Mouse (Mus musculus) megakaryocyte, embryonic 14.5 days (primary cell): ENCODE measurements around the gene Sgca. TPM values are rescaled to one million over a fixed set of nuclear protein-coding genes. Genes with fewer than 3 reads are reported as not detected.

Source experiments
- H3K27me3 ChIP-seq: replicated peaks from 2 replicates; pipeline ENCODE3; 2012; ENCODE audit warnings: inconsistent platforms
- H3K36me3 ChIP-seq: replicated peaks from 2 replicates; pipeline ENCODE3; 2012; ENCODE audit warnings: low read length, inconsistent platforms, mixed read lengths
- H3K4me1 ChIP-seq: 2 replicates; pipeline ENCODE4 v1.6.1; 2012; ENCODE audit warnings: inconsistent platforms
- H3K4me3 ChIP-seq: replicated peaks from 2 replicates; pipeline ENCODE3; 2012; ENCODE audit warnings: moderate library complexity, mild to moderate bottlenecking, inconsistent platforms
- H3K9me3 ChIP-seq: 2 replicates; pipeline ENCODE4 v1.6.1; 2012; ENCODE audit warnings: inconsistent platforms
- FLI1 ChIP-seq: IDR thresholded peaks from 2 replicates; pipeline ENCODE4 v1.6.1; 2012; ENCODE audit warnings: low read length, inconsistent platforms, mixed read lengths
- GATA1 ChIP-seq: IDR thresholded peaks from 3 replicates; pipeline ENCODE4 v1.6.1; 2012; ENCODE audit warnings: mixed read lengths, low read length, inconsistent platforms, borderline replicate concordance
- polyA plus RNA-seq: library from polyadenylated mRNA; stranded (reverse); fragments of >175 nt; gene quantifications from 2 replicates; pipeline ENCODE4 v1.2.3, GENCODE M21; 2012; ENCODE audit warnings: low replicate concordance; ENCODE audit not compliant: insufficient read depth

Gene Sgca
- polyA plus RNA-seq, 1 experiment = 0.51 TPM

DNA sequence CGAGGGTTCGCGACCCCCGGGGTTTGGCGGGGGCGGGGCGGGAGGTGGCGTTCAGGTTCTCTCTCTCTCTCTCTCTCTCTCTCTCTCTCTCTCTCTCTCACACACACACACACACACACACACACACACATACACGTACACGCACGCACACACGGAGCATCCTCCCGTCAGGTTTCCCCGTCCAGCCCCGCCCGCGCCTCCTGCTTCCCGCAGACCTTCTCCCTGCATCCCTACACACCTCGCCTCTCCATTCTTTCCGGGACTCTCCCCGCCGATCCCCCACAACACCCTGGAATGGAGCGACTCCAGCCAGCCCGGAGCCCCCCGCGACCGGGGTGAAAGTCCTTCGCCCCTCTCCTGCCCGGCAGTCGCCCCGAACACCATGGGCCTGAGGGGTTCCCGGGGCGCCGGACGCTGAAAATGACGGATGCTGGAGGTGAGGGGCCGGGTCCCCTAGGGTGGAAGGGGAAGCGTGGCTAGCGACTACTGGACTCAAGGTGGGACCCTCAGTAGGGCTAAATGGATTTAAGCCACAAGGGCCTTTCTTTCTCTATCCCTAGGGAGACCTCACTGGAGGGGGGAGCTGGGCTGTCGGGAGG lies 34.1 kb upstream of the Sgca start:
- peaks cover 57% of the 10 kb centered on the region for H3K36me3 ChIP-seq
- peaks cover 81% of the 10 kb centered on the region for H3K4me1 ChIP-seq
- peak overlapping the region; percentile 99 for H3K4me3 ChIP-seq
- no peaks in the 10 kb centered on the region for H3K27me3 ChIP-seq
- TF ChIP-seq FLI1 = no peak
- TF ChIP-seq GATA1 = no peak
- H3K9me3 ChIP-seq = no peaks in the 10 kb centered on the region

DNA sequence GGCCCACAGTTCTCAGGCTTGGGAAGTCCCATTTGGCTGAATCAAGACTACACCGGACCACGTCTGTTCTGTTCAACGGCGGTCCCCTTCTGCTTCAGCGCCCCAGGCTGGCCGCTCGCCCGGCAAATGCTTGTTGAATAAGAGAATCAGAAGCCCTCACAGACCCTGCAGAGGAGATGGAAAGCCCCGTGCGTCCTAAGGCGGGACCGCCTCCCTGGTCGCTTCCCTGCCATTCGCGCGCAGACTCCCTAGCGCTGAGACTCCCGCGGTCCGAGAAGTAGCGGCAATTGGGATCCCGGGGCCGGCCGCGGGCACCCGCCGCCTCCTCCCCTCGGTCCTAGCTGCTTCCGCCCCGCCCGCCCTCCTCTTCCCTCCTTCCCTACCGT lies 33.5 kb upstream of the Sgca start, which contains the start of gene Samd14:
Gene Samd14 (plus strand): TSS at position 251 of the 386 bp plus-strand sequence.
- H3K4me1 ChIP-seq = peaks cover 81% of the 10 kb centered on the region
- TF ChIP-seq FLI1 (no peak), GATA1 (no peak)
- H3K36me3 ChIP-seq = peaks cover 57% of the 10 kb centered on the region
- peak within 1 kb of the TSS; percentile 99 for H3K4me3 ChIP-seq
- no peaks in the 10 kb centered on the region for H3K9me3 ChIP-seq
- H3K27me3 ChIP-seq = no peaks in the 10 kb centered on the region

- Histone ChIP-seq H3K9me3 (no peaks in the 10 kb centered on the region), H3K4me1 (peaks cover 81% of the 10 kb centered on the region), H3K27me3 (no peaks in the 10 kb centered on the region), H3K4me3 (peak overlapping the region; percentile 99), H3K36me3 (peaks cover 57% of the 10 kb centered on the region)
- TF ChIP-seq GATA1 (no peak), FLI1 (no peak)
These were observed 32.8 kb upstream of the Sgca start for GRCm38 (mm10) chr11:95008661-95009628.

GRCm38 (mm10) chr11:95007418-95007817 lies 31.3 kb upstream of the Sgca start:
- no peak for TF ChIP-seq GATA1
- TF ChIP-seq FLI1 = no peak
- no peaks in the 10 kb centered on the region for H3K27me3 ChIP-seq
- H3K4me3 ChIP-seq = peak overlapping the region; percentile 99
- peaks cover 60% of the 10 kb centered on the region for H3K36me3 ChIP-seq
- peaks cover 81% of the 10 kb centered on the region for H3K4me1 ChIP-seq
- no peaks in the 10 kb centered on the region for H3K9me3 ChIP-seq

DNA sequence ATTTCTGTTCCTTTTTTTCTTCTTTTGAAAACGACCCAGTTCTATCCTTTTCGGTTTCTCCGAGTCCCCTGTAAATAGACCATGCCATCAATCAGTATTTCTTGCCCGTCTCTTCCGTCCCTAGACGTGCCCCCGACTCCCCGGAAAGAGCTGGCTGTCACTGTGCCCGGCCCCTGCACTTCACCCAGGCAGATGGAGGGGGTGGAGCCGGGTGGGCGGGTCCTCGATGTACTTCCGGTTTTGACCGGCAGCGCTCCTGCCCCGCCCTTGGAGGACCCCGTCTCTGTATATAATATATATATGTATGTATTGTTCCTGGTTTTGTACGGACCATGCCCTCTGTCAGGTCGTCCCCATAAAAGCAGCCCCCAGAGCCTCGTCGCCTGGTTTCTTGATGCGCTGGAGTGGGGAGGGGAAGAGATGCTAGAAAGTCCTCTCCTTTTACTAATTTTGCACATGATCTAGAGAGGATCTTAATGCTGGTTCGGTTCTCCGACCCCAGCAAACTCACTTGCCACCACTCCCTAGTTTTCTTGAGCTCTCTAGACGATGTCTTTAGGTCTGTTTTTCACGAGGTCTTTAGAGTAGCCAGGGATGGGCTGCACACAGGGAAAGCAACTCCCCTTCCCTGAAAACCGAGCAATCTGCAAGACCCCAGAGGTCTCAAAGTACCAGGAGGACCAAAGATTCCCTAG lies 30.5 kb upstream of the Sgca start:
- Histone ChIP-seq H3K4me1 (peaks cover 81% of the 10 kb centered on the region), H3K36me3 (peaks cover 61% of the 10 kb centered on the region), H3K4me3 (peak overlapping the region; percentile 99), H3K9me3 (no peaks in the 10 kb centered on the region), H3K27me3 (no peaks in the 10 kb centered on the region)
- TF ChIP-seq GATA1 (no peak), FLI1 (no peak)

DNA sequence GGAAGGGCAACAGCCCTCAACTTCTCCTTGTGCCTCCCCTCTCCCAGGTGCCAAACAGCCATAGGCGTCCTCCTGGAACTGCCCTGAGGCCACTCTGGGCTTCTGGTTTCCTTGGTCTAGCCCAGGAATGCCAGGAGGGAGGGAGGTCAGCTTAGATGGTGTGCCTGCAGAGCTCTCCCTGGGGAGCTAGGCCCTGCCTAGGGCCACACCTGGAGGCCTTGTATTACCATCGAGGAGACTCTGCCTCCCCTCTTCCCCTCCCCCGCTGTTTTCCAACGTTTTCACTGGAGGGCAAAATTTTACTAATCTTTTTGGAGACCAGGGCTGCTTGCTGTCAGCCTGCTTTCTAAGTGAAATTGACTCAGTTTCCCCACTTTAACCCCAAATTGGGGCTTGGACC lies 29.9 kb upstream of the Sgca start:
- Histone ChIP-seq H3K27me3 (no peaks in the 10 kb centered on the region), H3K36me3 (peaks cover 63% of the 10 kb centered on the region), H3K9me3 (no peaks in the 10 kb centered on the region), H3K4me1 (peaks cover 85% of the 10 kb centered on the region), H3K4me3 (peak overlapping the region; percentile 99)
- no peak for TF ChIP-seq FLI1
- no peak for TF ChIP-seq GATA1

- TF ChIP-seq GATA1 = no peak
- no peak for TF ChIP-seq FLI1
- Histone ChIP-seq H3K4me1 (peaks cover 97% of the 10 kb centered on the region), H3K4me3 (no peak overlapping the region), H3K9me3 (no peaks in the 10 kb centered on the region), H3K36me3 (peaks cover 73% of the 10 kb centered on the region), H3K27me3 (no peaks in the 10 kb centered on the region)
These were observed 28.7 kb upstream of the Sgca start for GRCm38 (mm10) chr11:95004937-95005198.

DNA sequence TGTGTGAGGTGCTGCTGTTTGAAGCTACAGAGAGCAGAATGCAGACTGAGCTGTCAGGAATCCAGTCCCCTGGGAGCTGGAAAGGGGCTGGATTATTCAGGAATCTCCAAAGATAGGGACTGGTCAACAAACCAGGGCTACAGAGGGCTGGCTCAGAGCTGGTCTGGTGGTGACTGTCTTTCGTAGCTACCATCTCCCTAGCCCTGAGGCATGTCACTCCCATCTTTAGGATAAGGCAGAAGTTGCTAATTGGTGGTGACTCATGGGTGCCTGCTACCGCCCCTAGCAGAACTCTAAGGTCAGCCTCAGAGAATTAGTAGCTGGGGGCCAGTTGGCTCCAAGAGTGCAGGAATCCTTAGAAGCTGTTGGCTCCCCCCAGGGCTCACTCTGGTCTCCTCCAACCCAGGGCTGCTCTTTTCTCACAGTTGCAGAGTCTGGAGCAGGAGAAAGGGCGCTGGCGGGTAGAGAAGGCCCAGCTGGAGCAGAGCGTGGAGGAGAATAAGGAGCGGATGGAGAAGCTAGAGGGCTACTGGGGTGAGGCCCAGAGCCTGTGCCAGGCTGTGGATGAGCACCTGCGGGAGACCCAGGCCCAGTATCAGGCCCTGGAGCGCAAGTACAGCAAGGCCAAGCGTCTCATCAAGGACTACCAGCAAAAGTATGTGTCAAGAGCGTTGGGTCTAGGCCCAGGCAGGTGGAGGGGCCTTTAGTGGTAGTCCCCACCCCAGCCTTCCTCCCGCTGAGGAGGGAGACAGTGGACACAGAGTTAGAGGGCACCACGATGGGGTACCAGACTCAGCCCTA lies 28.2 kb upstream of the Sgca start:
- no peaks in the 10 kb centered on the region for H3K9me3 ChIP-seq
- peak overlapping the region; percentile 59 for H3K4me3 ChIP-seq
- peaks cover 100% of the 10 kb centered on the region for H3K4me1 ChIP-seq
- no peaks in the 10 kb centered on the region for H3K27me3 ChIP-seq
- TF ChIP-seq FLI1 (no peak), GATA1 (no peak)
- peaks cover 78% of the 10 kb centered on the region for H3K36me3 ChIP-seq

GRCm38 (mm10) chr11:95002705-95003104 lies 26.6 kb upstream of the Sgca start:
- Histone ChIP-seq H3K4me3 (peak overlapping the region; percentile 2), H3K36me3 (peaks cover 90% of the 10 kb centered on the region), H3K4me1 (peaks cover 100% of the 10 kb centered on the region), H3K27me3 (no peaks in the 10 kb centered on the region), H3K9me3 (no peaks in the 10 kb centered on the region)
- TF ChIP-seq FLI1 = no peak
- no peak for TF ChIP-seq GATA1
